Mouse (Mus musculus): ENCODE data around the gene Shisa9.

Gene Shisa9

DNA sequence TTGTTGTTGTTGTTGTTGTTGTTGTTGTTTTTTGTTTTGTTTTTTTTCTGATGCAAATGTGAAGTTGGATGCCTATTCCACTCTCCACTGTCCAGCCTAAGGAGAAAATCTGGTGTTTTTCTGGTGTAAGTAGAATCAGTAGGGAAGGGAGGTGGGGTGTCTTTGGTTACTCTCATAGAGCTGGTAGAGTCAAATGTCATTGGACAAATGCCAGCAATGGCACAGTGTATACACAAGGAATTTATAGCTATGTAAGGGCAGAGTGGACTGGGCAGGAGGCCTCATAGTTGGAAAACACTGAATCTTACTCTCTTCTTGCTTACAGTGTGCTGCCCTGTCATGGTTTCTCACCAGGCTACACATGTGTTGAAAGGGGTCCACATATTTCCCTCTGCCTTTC lies 325.9 kb downstream of the Shisa9 start:
- DNase-seq (ENCODE audit: low read depth, low spot score): no peak

DNA sequence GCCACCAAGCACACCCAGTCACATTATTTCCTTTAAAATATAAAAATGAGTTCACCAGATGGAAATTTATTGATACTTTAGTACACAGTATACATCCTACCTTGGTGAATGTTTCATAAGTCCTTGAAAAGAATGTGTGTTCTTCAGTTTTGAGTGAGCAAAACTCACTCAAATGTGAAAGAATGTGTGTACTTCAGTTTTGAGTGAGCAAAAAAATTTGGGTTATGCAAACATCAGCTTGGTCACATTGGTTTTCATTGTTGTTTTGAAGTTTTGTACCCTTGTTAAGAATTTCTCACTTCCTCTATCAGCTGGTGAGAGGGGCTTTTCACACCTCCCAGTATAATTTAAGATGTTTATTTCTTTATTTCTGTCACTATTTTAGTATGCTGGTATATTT lies 331.7 kb downstream of the Shisa9 start:
- no peak for DNase-seq (ENCODE audit: low read depth, low spot score)

All from brain, embryonic 18.5 days (tissue).